Mouse (Mus musculus) cerebellum, adult 2 months (tissue): Measurements from ENCODE around the gene Sf3b3.
"Not testable (repeated sequence)": the region's sequence is repeated elsewhere in the genome, so short reads cannot be mapped to it uniquely, and the experiment has no call there.

Experiments used
- CTCF ChIP-seq: fragments of 200-500 bp; IDR thresholded peaks from 2 replicates; pipeline ENCODE4 v1.5.1; 2011; ENCODE audit warnings: low read depth, mild to moderate bottlenecking, control low read depth, low read length, moderate library complexity, borderline replicate concordance; ENCODE audit not compliant: insufficient read depth
- POLR2A ChIP-seq: fragments of 200-500 bp; IDR thresholded peaks from 2 replicates; pipeline ENCODE4 v1.6.1; 2011; ENCODE audit warnings: low read length, control low read depth, borderline replicate concordance; ENCODE audit not compliant: insufficient read depth

DNA sequence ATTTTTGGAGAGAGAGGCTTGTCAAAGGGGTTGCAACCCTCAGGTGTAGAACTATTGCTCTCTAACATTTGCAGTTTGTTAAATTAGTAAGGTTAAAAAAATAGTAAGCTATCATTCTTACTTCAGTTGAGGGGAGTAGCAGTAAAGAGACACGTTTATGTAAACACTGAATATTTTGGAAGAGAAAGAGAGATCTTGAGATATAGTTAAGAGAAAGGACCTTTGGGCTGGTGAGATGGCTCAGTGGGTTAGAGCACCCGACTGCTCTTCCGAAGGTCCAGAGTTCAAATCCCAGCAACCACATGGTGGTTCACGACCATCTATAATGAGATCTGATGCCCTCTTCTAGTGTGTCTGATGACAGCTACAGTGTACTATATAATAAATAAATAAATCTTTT lies 9.5 kb upstream of the Sf3b3 start:
- TF ChIP-seq CTCF, POLR2A: not testable (repeated sequence)
